Mouse (Mus musculus) forebrain, embryonic 10.5 days (tissue): ENCODE results near the gene Lrch4. TPM values are rescaled to one million over a fixed set of nuclear protein-coding genes. Genes with fewer than 3 reads are reported as not detected.

Experiments
- DNase-seq: peaks from one replicate; pipeline ENCODE4 v3.0.0-alpha.2; 2017; ENCODE audit warnings: low spot score; ENCODE audit errors: extremely low spot score
- H3K27ac ChIP-seq: fragments of 300-500 bp; sonication (generic); 2 replicates; pipeline ENCODE4 v1.5.1; 2016; ENCODE audit warnings: mild to moderate bottlenecking
- H3K27me3 ChIP-seq: fragments of 300-500 bp; sonication (generic); 2 replicates; pipeline ENCODE4 v1.6.1; 2016; ENCODE audit warnings: mild to moderate bottlenecking; ENCODE audit not compliant: poor library complexity, severe bottlenecking
- H3K36me3 ChIP-seq: fragments of 300-500 bp; sonication (generic); replicated peaks from 2 replicates; pipeline ENCODE4 v1.6.1; 2016; ENCODE audit warnings: mild to moderate bottlenecking, moderate library complexity
- H3K4me1 ChIP-seq: fragments of 300-500 bp; sonication (generic); 2 replicates; pipeline ENCODE4 v1.6.1; 2016
- H3K4me3 ChIP-seq: fragments of 300-500 bp; sonication (generic); 2 replicates; pipeline ENCODE4 v1.5.1; 2016; ENCODE audit warnings: mild to moderate bottlenecking, moderate library complexity
- H3K9me3 ChIP-seq: fragments of 300-500 bp; sonication (generic); 2 replicates; pipeline ENCODE4 v1.6.1; 2016; ENCODE audit warnings: mild to moderate bottlenecking, moderate library complexity
- WGBS: fragments of 180-500 bp; shearing (Covaris S2); methylation state at CpG from one replicate; pipeline ENCODE4 v1.1.7; 2016; 5-methylcytosine and 5-hydroxymethylcytosine counted together
- polyA plus RNA-seq: library from polyadenylated mRNA; unstranded; fragments of >200 nt; fragmentation: Nextera tagmentation; extraction: Ambion mirVana; gene quantifications from 2 replicates; pipeline ENCODE4 v1.2.1, GENCODE M21; 2016

The Lrch4 gene
- polyA plus RNA-seq, 1 experiment from 2014 or later: 29.0 TPM

DNA sequence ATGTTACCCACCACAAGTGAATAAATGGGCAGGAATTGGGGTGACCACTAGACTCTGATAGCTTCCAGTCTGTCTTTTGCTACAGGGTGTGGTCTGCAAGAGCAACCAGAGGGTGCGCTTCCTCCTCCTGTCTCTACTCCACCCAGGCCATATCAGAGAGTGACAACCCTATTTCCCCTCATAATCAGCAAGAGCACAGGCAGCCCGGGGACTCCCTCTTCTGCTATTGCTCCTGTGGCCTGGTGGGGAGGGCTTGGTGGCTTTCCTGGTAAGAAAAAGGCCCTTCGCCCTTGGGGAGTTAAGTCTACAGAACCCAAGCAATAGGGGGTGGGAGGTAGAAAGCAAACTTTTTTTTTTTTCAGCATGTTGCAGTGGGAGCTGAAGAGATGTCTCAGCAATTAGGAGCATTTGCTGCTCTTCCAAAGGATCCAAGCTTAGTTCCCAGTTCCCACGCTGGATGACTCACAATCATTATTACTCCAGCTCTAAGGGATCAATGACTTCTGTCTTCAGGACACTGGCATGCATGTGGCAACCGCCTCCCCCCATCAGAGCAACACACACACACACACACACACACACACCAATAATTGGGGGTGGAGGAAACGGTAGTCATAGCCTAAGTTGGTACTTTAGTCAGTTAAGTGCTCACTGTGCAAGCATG is 57.3 kb downstream of the Lrch4 start:
- H3K9me3 ChIP-seq: no peaks in the 10 kb centered on the region
- DNase-seq: no peak
- no peak overlapping the region for H3K4me3 ChIP-seq
- peak overlapping the region; percentile 48; the same call in 1 of the 2 replicates for H3K27ac ChIP-seq
- H3K27me3 ChIP-seq: peaks cover 15% of the 10 kb centered on the region
- peaks cover 34% of the 10 kb centered on the region for H3K4me1 ChIP-seq
- H3K36me3 ChIP-seq: peaks cover 12% of the 10 kb centered on the region
- WGBS: 82% methylated on average over 6 of the region's 6 CpGs

DNA sequence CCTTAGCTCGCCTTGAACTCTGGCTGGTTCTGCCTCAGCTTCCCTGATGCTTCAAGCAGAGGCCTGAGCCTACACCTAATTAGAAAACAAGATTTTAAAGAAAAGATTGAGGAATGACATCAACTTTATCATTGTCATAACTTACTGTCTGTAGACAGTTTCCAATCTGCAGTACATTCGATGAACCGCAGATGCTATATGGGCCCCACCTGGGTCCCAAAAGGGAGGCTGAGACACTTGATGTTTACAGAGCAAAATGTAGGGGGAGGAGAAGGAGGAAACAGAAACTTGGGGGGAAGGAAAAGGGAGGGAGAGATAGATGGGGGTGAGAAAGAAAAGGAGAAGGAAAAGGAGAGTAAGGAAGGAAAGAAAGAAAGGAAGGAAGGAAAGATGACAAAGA is 61.1 kb downstream of the Lrch4 start:
- H3K4me1 ChIP-seq: peaks cover 12% of the 10 kb centered on the region
- H3K36me3 ChIP-seq: no peaks in the 10 kb centered on the region
- 90% methylated on average over 3 of the region's 3 CpGs for WGBS
- H3K27me3 ChIP-seq: peaks cover 15% of the 10 kb centered on the region
- no peak for DNase-seq
- no peak overlapping the region for H3K4me3 ChIP-seq
- no peak overlapping the region for H3K27ac ChIP-seq
- no peaks in the 10 kb centered on the region for H3K9me3 ChIP-seq

DNA sequence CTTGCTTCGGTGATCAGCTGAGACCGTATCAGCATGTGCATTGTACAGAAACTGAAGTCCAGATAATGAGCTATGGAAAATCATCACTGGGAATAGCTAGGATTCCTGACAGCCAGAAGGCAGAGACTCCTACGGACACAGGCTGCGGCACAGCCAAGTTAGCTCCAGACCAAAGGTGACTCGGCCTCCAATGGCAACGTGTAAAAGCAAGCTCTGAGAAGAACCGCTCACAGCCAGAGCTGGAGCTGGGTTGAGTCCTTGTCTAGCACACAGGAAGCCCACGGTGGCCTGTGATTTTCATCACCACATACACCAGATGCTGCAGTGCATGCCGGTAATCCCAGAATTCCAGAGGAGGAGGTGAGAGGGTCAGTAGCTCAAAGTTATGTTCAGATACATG is 61.6 kb downstream of the Lrch4 start:
- Histone ChIP-seq H3K27me3 (peaks cover 12% of the 10 kb centered on the region), H3K27ac (no peak overlapping the region), H3K4me1 (peaks cover 13% of the 10 kb centered on the region), H3K4me3 (no peak overlapping the region), H3K9me3 (no peaks in the 10 kb centered on the region), H3K36me3 (no peaks in the 10 kb centered on the region)
- 72% methylated on average over 9 of the region's 9 CpGs for WGBS
- DNase-seq: no peak

Other genes starting within 250 kb of the Lrch4 start
- gene Zan, start 152.1 kb upstream of the Lrch4 start, polyA plus RNA-seq: 0.10 and 0.12 TPM in 2 replicates
- 56.1 and 59.4 TPM in 2 replicates for gene Pop7, start 126.6 kb upstream of the Lrch4 start, polyA plus RNA-seq
- 13.5 and 14.0 TPM in 2 replicates for gene Gigyf1, start 110.6 kb upstream of the Lrch4 start, polyA plus RNA-seq
- 2.9 and 4.8 TPM in 2 replicates for gene Epo, start 95.9 kb upstream of the Lrch4 start, polyA plus RNA-seq
- gene Gnb2, start 95.6 kb upstream of the Lrch4 start, polyA plus RNA-seq: 287 and 288 TPM in 2 replicates
- 2.0 and 4.8 TPM in 2 replicates for gene Actl6b, start 75.6 kb upstream of the Lrch4 start, polyA plus RNA-seq
- 1.3 and 2.5 TPM in 2 replicates for gene Tfr2, start 59.3 kb upstream of the Lrch4 start, polyA plus RNA-seq
- 14.2 and 15.1 TPM in 2 replicates for gene Mospd3, start 28.1 kb upstream of the Lrch4 start, polyA plus RNA-seq
- 61.7 and 62.5 TPM in 2 replicates for gene Pcolce, start 15.3 kb upstream of the Lrch4 start, polyA plus RNA-seq
- 0.09 and 0.26 TPM in 2 replicates for gene Fbxo24, start 119 bp upstream of the Lrch4 start, polyA plus RNA-seq
- gene Gm20605, start 54 bp downstream of the Lrch4 start, polyA plus RNA-seq: 11.7 and 14.0 TPM in 2 replicates
- 7.3 and 9.8 TPM in 2 replicates for gene Sap25, start 12.2 kb downstream of the Lrch4 start, polyA plus RNA-seq
- 0.31 and 0.42 TPM in 2 replicates for gene Irs3, start 16.6 kb downstream of the Lrch4 start, polyA plus RNA-seq
- 27.2 and 28.0 TPM in 2 replicates for gene Agfg2, start 55.6 kb downstream of the Lrch4 start, polyA plus RNA-seq
- 2.9 and 5.1 TPM in 2 replicates for gene Nyap1, start 112.5 kb downstream of the Lrch4 start, polyA plus RNA-seq
- 71.0 and 72.0 TPM in 2 replicates for gene Tsc22d4, start 116.6 kb downstream of the Lrch4 start, polyA plus RNA-seq
- gene Ppp1r35, start 149.7 kb downstream of the Lrch4 start, polyA plus RNA-seq: 47.5 and 49.2 TPM in 2 replicates
- 10.0 and 11.5 TPM in 2 replicates for gene Mepce, start 158.5 kb downstream of the Lrch4 start, polyA plus RNA-seq
- gene Zcwpw1, start 158.7 kb downstream of the Lrch4 start, polyA plus RNA-seq: 12.9 and 14.8 TPM in 2 replicates
- 0.43 and 0.58 TPM in 2 replicates for gene Pilra, start 207.2 kb downstream of the Lrch4 start, polyA plus RNA-seq
- gene Pilrb1, start 229.0 kb downstream of the Lrch4 start, polyA plus RNA-seq: not detected in 2 replicates
- not detected in 2 replicates for gene Pilrb2, start 242.7 kb downstream of the Lrch4 start, polyA plus RNA-seq